Mouse (Mus musculus): Measurements from ENCODE around the gene Ppp1r18.

Ppp1r18 gene

GRCm38 (mm10) chr17:35914975-35915374 lies 49.6 kb downstream of the Ppp1r18 start:
- DNase-seq (ENCODE audit: low read depth) = peak; percentile 37

DNA sequence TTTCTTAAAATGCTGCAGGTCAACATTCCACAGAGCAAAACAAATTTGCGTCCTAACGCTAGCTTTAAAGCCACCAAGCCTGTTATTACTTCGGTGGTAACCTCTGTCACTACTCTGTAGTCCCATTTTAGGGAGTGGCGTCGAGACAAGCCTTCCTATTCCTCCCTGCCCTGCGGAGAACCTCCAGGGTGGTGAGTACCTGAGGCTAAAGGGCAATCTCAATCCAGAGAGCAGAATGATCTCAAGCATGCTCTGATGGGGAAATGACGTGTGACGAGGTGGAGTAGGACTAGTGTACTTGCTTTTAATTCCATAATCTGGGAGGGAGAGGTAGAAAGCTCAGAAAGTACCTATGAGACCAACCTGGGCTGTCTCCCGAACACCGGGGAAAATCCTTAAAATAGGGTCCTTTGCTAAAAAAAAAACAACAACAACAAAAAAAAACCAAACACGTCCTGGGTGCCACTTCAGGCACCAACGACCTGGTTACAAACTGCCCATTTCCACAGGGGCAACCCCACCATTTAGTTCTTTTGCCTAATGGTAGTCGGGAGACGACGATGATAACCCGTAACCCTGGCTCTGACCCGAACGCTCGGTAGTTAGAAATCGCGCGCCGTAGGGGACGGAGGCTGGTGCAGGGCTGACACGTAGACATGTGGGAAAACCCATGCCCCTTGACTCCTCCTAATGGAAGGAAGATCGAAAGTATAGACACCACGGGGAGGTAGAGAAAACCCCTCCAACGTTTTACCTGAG lies 50.3 kb downstream of the Ppp1r18 start:
- peak; percentile 19 for DNase-seq (ENCODE audit: low read depth)

DNA sequence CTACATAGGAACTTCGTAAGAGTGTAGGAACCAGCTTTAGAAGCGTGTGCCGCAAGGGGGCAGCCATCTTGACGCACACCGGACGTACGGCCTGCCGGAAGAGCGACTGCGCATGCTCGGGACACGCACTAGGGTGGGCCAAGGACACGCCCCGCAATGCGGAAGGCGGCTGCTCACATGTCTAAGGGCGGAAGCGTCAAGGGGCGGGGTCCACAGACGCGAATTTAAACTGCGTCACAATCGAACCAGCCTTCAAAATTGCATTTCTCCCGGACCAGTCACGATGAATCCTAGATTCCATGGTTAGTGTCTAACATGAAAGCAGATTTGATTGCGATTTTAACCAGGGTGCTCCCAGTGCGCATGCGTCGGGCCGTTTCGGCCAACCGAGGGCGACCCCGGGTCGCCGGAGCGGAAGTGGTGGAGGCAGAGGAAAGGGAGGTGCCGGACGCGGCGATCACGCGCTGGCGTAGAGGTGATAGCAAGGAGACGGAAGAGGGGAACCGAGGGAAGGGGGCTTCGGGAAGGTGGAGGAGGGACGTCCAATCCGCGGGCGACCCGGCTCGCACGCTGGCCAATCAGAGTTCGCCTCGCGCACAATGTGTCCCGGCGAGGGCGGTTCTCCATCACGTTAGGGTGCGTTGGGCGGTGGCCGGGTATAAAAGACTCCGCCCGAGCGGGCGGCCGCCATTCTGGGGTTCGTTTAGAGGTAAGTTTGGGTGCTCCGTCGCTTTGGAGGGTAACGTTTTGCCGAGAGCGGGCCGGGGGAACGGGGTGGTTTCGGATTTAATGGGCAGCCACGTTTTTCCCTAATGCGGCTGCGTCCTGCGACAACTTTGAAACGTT lies 51.1 kb downstream of the Ppp1r18 start, which contains the start of the genes Mrps18b and Ppp1r10:
Gene Mrps18b, minus strand, starts transcription at position 93 of the 846 bp plus-strand sequence.
Gene Ppp1r10, plus strand, starts transcription at position 138 of the 846 bp plus-strand sequence.
- peak; percentile 100 for DNase-seq (ENCODE audit: low read depth)

DNA sequence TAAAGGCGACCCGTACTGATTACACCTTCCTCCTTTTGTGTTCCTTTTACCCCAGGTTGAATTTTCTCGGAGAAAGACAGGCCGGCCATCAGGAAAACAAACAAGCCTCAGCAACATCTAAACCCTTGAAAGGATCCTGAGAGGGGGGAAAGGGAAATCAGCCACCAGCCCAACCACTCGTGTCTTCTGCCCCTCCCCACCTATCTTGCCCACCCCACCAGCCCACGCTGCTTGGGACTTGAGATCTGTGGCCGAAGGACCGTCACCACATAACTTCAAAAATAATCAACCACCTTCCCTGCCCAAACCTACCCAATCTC lies 51.7 kb downstream of the Ppp1r18 start:
- DNase-seq (ENCODE audit: low read depth) = no peak

DNA sequence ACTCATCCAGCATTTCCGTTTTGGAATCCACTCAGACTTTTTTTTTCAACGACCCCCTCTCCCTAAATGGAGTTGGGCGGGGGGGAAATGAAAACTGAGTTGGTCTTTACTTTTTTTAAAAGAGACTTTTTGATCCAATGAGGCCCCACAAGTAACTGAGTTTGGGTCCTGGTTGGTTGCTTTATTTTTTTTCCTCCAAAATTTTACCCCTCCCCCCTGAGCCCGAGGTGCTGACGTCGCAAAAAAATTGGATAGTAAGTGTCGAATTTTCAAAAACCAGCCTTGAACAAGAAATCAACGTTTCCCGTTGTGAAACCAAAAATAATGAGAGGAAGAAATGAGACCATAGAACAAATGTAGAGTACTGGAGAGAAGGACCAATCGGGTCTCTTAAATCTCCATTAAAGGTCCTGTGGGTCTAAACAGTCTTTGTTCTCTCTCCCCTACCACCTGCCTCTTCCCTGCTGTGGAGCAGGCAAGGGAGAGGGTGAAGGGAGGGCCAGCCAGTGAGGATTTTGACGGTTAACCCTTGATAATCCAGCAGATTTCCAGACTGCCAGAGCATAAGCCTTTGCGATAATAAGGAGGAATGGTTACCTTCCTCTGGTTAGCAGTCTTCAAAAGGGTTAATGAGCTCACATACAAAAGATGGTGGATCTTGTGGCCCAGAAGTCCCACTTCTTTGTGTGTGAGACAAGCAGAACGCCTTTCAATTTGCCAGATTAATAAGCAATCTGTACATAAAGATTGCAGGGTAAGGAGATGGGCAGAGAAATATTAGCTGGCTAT lies 52.3 kb downstream of the Ppp1r18 start:
- DNase-seq (ENCODE audit: low read depth) = peak; percentile 63

GRCm38 (mm10) chr17:35918276-35919059 lies 53.1 kb downstream of the Ppp1r18 start:
- peak; percentile 75 for DNase-seq (ENCODE audit: low read depth)

DNA sequence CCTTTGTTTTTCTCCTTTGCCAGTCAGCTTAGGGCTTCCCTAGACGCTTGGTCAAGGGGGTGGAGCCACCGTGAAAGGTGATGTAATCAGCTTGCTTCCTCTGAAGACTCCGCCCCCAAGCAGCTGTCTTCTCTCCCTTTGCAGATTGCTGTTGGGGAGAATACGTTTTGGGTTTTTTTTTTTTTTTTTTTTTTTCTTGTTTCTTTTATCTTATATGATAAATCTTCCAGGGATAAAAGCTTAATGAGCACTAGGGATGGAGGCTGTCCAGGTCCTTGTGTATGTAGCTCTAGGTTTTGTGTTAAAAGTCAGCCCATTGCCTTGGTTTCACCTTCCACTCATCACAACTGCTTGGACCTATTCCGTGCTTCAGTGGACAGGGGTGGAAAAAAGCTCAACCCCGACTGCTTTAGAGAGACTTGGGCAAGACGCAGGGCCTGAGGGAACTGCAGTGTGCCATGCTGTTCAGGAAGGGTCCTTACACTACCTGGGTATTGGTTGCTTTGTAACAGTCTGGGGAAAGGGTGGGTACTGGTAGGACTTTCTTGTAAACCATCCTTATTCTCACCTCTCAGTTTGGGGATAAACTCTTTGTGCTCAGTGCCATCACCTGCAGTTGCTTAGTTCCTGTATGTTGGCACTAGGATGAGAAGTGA lies 53.8 kb downstream of the Ppp1r18 start:
- DNase-seq (ENCODE audit: low read depth) = peak; percentile 99

DNA sequence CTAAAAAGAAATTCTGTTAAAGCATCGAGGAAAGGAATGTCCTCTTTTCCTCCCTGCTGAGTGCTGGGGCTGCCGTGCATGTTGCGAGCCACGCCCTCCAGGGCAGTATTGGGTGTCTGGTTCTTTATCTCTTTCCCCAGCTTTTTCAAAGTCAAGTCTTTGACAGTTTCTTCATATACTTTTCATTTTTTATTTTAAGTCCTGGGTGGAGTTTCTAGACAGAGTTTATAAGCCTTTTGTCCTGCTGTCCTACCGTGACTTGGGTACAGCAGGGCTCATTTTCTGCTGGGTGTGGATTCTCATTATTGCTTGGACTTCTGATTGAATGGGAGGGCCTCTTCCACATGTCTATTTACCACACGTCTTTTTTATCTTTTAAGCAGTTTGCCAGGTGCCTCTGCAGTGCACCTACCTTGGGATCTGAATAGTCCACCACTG lies 54.5 kb downstream of the Ppp1r18 start:
- DNase-seq (ENCODE audit: low read depth) = no peak

GRCm38 (mm10) chr17:35920384-35920783 lies 55.0 kb downstream of the Ppp1r18 start:
- DNase-seq (ENCODE audit: low read depth) = no peak

GRCm38 (mm10) chr17:35920862-35921562 lies 55.6 kb downstream of the Ppp1r18 start:
- DNase-seq (ENCODE audit: low read depth) = peak; percentile 70

DNA sequence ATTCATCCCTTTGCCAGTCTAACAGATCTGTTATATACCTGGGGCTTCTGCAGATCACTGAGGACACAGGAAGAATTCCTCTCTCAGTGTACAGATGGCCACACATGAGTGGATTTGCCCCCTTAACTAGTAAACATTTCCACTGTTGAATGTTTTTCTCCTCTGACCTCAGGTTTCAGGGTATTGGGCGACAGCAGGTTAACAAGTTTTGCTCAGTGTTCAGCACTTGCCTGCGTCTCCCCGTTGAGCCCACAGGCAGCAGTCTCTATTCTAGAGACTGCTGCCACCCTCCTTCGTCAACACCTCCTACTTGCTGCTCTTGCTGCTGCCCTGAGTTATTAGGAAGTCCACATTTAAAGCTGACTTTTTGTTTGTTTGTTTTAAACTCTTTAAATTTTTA lies 56.3 kb downstream of the Ppp1r18 start:
- DNase-seq (ENCODE audit: low read depth) = no peak

- peak; percentile 43 for DNase-seq (ENCODE audit: low read depth)
Observed at GRCm38 (mm10) chr17:35922566-35922965, 57.2 kb downstream of the Ppp1r18 start.

DNA sequence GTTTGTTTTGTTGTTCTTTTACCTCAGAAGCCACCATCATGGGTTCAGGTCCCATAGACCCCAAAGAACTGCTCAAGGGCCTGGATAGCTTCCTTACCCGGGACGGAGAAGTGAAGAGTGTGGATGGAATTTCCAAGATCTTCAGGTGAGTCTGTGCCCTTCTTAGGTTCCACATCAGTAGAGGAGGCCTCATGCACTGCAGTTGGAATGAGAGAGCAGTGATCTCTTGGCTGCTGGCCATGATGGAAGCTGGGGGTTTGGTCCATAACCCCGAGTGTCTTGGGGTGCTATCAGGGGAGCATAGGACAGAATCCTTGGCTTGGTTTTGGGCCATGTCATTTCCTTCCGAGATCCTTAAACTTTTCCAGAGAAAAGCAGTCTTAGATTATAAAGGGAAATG lies 57.9 kb downstream of the Ppp1r18 start:
- no peak for DNase-seq (ENCODE audit: low read depth)

Data from NIH3T3 (cell line).